Mouse (Mus musculus): Measurements from ENCODE around the gene Ism1. TPM values are rescaled to one million over a fixed set of nuclear protein-coding genes. Genes with fewer than 3 reads are reported as not detected.

Ism1 gene
- polyA plus RNA-seq, 1 experiment from 2014 or later = 1.6 TPM

- no peaks in the 10 kb centered on the region for H3K27me3 ChIP-seq (replicated peaks)
- no peak overlapping the region for H3K4me2 ChIP-seq
- no peak for ATAC-seq (ENCODE audit: insufficient read depth, low FRiP score, low read depth)
- no peaks in the 10 kb centered on the region for H3K4me1 ChIP-seq
- H3K4me3 ChIP-seq (replicated peaks) = no peak overlapping the region
- no peaks in the 10 kb centered on the region for H3K36me3 ChIP-seq
- no peak overlapping the region for H3K27ac ChIP-seq
- H3K9ac ChIP-seq = no peak overlapping the region
- H3K9me3 ChIP-seq = no peaks in the 10 kb centered on the region
- 64% methylated on average over 1 of the region's 1 CpGs for WGBS
These were observed 39.8 kb downstream of the Ism1 start for GRCm38 (mm10) chr2:139717772-139718171.

DNA sequence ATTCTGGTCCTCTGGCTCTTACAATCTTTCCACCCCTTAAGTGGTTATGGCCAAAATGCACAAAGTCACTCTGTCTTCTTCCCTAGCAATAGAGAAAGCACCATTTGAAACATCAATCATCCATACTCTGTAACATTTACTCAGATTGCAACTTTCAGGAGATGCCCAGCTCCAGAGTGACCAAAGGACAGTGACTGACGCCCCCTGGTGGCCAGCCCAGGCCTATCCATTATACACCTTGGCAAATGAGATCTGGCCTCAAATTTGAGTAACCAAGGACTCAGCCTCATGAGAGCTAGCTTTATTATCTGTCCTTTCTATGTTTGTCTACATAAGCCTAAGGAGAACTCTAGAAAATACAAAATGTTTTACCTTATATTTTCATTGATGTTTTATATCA lies 44.7 kb downstream of the Ism1 start:
- no peak for ATAC-seq (ENCODE audit: insufficient read depth, low FRiP score, low read depth)
- WGBS = 2% methylated on average over 1 of the region's 1 CpGs
- H3K27ac ChIP-seq = no peak overlapping the region
- no peak overlapping the region for H3K4me3 ChIP-seq (replicated peaks)
- H3K9me3 ChIP-seq = no peaks in the 10 kb centered on the region
- H3K36me3 ChIP-seq = no peaks in the 10 kb centered on the region
- H3K27me3 ChIP-seq (replicated peaks) = no peaks in the 10 kb centered on the region
- H3K4me2 ChIP-seq = no peak overlapping the region
- H3K4me1 ChIP-seq = 0 out of 2 replicates have a peak, but pooled peaks cover 3% of the 10 kb centered on the region
- H3K9ac ChIP-seq = no peak overlapping the region

DNA sequence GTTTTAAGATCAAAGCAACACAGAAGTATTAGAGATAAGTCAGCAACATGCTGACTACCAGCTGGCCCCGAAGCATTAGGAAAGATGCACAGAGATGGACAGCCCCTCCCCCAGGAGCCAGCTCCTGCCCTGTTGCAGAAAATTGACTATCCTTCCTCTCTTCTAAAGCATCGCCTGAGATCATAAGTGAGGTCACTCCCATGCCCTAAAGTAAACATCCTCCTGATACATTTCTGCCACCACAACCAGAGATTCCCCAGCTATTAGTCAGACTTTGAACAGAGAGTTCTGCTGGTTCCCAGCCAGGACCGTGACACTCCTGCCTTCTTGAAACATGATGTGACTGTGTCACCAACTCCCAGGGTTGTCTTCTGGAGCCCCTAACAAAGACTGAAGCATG lies 45.3 kb downstream of the Ism1 start:
- WGBS = 15% methylated on average over 3 of the region's 3 CpGs
- 0 out of 2 replicates have a peak, but pooled peaks cover 3% of the 10 kb centered on the region for H3K4me1 ChIP-seq
- no peak overlapping the region for H3K4me2 ChIP-seq
- no peaks in the 10 kb centered on the region for H3K27me3 ChIP-seq (replicated peaks)
- H3K27ac ChIP-seq = no peak overlapping the region
- no peaks in the 10 kb centered on the region for H3K9me3 ChIP-seq
- H3K36me3 ChIP-seq = no peaks in the 10 kb centered on the region
- no peak overlapping the region for H3K4me3 ChIP-seq (replicated peaks)
- no peak; the same call in 1 of the 2 replicates for ATAC-seq (ENCODE audit: insufficient read depth, low FRiP score, low read depth)
- H3K9ac ChIP-seq = no peak overlapping the region

DNA sequence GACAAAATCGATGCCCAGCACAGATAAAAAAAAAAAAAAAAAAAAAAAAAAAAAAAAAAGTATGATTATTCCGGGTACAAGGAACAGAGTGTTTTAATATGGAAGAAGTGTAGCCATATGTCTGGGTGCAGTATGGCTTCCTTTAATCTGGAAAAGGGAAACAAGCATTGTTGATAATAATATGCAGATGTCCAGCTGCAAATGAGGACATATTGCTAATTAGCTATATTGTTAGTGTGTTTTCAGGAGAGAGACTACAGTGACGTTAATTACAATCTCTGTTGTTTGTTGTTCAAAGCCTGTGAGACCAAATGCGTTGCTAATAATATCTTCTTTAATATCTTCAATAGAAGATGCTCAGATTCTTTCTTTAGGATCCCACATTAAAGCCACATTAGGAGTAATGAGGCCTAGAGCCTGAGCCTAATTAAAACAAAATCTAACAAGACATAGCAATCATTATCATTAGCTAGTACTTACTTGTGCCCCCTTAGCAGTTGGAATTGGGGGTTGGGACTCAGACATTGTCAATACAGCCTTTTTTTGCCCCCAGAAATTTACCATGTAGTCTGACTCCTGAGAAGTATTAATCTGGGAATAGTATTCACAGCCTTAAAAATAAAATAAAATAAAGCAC lies 46.3 kb downstream of the Ism1 start:
- no peak overlapping the region for H3K4me2 ChIP-seq
- H3K9ac ChIP-seq = no peak overlapping the region
- H3K27me3 ChIP-seq (replicated peaks) = no peaks in the 10 kb centered on the region
- no peak for ATAC-seq (ENCODE audit: insufficient read depth, low FRiP score, low read depth)
- WGBS = 74% methylated on average over 4 of the region's 4 CpGs
- H3K4me3 ChIP-seq (replicated peaks) = no peak overlapping the region
- 0 out of 2 replicates have a peak, but pooled peaks cover 3% of the 10 kb centered on the region for H3K4me1 ChIP-seq
- H3K27ac ChIP-seq = no peak overlapping the region
- no peaks in the 10 kb centered on the region for H3K36me3 ChIP-seq
- H3K9me3 ChIP-seq = no peaks in the 10 kb centered on the region

DNA sequence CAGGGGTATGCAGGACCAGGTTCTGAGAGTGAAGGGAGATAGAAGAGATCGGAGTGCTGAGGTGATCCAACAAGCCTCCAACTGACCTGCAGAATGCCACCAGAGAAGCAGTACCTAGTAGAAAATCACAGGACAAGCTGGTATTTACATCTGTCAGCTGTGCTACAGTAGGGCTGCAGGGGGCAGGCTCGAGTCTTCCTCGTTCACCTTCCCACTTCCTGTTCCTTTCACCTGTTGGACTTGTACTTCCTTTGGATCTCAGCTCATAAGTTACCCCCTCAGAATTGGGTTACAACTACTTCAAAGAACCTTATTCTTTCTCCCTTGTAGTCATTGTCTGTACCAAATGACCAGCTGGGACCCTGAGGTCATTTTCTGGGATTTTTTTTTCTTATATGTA lies 47.4 kb downstream of the Ism1 start:
- Histone ChIP-seq H3K27ac (no peak overlapping the region), H3K9ac (no peak overlapping the region), H3K4me3 (replicated peaks) (no peak overlapping the region), H3K4me1 (0 out of 2 replicates have a peak, but pooled peaks cover 3% of the 10 kb centered on the region), H3K4me2 (no peak overlapping the region), H3K9me3 (no peaks in the 10 kb centered on the region), H3K36me3 (no peaks in the 10 kb centered on the region), H3K27me3 (replicated peaks) (no peaks in the 10 kb centered on the region)
- ATAC-seq (ENCODE audit: insufficient read depth, low FRiP score, low read depth) = no peak
- 76% methylated on average over 3 of the region's 3 CpGs for WGBS

GRCm38 (mm10) chr2:139728060-139728459 lies 50.1 kb downstream of the Ism1 start:
- WGBS = 82% methylated on average over 2 of the region's 2 CpGs
- Histone ChIP-seq H3K4me3 (replicated peaks) (no peak overlapping the region), H3K27ac (no peak overlapping the region), H3K4me1 (0 out of 2 replicates have a peak, but pooled peaks cover 3% of the 10 kb centered on the region), H3K27me3 (replicated peaks) (no peaks in the 10 kb centered on the region), H3K9me3 (no peaks in the 10 kb centered on the region), H3K9ac (no peak overlapping the region), H3K36me3 (no peaks in the 10 kb centered on the region), H3K4me2 (no peak overlapping the region)
- ATAC-seq (ENCODE audit: insufficient read depth, low FRiP score, low read depth) = no peak

GRCm38 (mm10) chr2:139729377-139729776 lies 51.4 kb downstream of the Ism1 start:
- Histone ChIP-seq H3K4me1 (no peaks in the 10 kb centered on the region), H3K9ac (no peak overlapping the region), H3K4me2 (no peak overlapping the region), H3K9me3 (no peaks in the 10 kb centered on the region), H3K36me3 (no peaks in the 10 kb centered on the region), H3K4me3 (replicated peaks) (no peak overlapping the region), H3K27me3 (replicated peaks) (no peaks in the 10 kb centered on the region), H3K27ac (no peak overlapping the region)
- WGBS = 68% methylated on average over 5 of the region's 5 CpGs
- no peak for ATAC-seq (ENCODE audit: insufficient read depth, low FRiP score, low read depth)

DNA sequence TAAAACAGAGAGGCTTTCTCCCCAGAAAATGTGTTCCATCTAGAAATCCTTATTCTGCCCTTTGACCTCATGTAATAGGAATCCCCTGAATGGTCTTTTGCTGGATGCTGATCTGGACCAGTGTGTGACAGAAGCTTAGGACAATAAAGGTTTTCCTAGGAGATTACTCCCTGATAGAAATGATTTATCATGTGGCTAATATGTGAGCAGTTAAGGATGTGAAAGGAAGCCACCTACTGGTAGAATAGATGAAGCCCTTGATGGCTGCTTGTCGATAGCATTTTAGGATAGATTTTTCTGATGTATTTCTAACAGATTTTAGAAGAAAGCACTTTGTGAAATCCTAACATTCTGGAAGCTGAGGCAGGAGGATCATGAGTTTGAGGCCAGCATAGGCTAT lies 64.4 kb downstream of the Ism1 start:
- H3K4me2 ChIP-seq = no peak overlapping the region
- H3K27me3 ChIP-seq (replicated peaks) = no peaks in the 10 kb centered on the region
- H3K9me3 ChIP-seq = no peaks in the 10 kb centered on the region
- no peak overlapping the region for H3K4me3 ChIP-seq (replicated peaks)
- no peaks in the 10 kb centered on the region for H3K4me1 ChIP-seq
- no peak for ATAC-seq (ENCODE audit: insufficient read depth, low FRiP score, low read depth)
- WGBS = 71% methylated on average over 1 of the region's 1 CpGs
- no peaks in the 10 kb centered on the region for H3K36me3 ChIP-seq
- H3K27ac ChIP-seq = no peak overlapping the region
- H3K9ac ChIP-seq = no peak overlapping the region

DNA sequence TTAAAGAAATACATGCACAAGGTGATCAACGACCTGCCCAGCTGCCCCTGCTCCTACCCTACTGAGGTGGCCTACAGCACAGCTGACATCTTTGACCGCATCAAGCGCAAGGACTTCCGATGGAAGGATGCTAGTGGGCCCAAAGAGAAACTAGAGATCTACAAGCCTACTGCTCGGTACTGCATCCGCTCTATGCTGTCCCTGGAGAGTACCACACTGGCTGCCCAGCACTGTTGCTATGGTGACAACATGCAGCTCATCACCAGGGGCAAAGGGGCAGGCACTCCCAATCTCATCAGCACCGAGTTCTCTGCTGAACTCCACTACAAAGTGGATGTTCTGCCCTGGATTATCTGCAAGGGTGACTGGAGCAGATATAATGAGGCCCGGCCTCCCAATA lies 79.0 kb downstream of the Ism1 start:
- no peak overlapping the region for H3K9ac ChIP-seq
- no peaks in the 10 kb centered on the region for H3K9me3 ChIP-seq
- no peaks in the 10 kb centered on the region for H3K4me1 ChIP-seq
- ATAC-seq (ENCODE audit: insufficient read depth, low FRiP score, low read depth) = no peak
- H3K27me3 ChIP-seq (replicated peaks) = no peaks in the 10 kb centered on the region
- H3K4me3 ChIP-seq (replicated peaks) = no peak overlapping the region
- WGBS = 81% methylated on average over 8 of the region's 8 CpGs
- H3K36me3 ChIP-seq = no peaks in the 10 kb centered on the region
- no peak overlapping the region for H3K27ac ChIP-seq
- H3K4me2 ChIP-seq = no peak overlapping the region

DNA sequence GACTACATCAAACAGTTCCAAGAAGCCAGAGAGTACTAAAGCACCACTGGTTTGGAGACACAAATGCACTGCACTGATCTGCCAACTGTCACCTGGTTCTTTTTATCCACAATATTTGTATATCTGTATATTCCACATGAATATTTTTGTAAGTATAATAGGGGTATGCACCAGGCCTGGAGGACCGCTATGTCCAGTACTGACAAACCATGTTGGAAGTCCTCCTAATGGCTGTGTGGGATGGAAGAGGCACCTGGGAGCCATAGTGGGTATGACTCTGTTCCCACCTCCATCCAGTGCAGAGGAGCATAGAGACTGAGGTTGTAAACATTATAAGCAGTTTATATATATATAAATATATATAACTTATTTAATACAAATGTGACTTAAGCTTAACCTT lies 79.5 kb downstream of the Ism1 start:
- H3K36me3 ChIP-seq = no peaks in the 10 kb centered on the region
- no peaks in the 10 kb centered on the region for H3K27me3 ChIP-seq (replicated peaks)
- no peaks in the 10 kb centered on the region for H3K9me3 ChIP-seq
- H3K4me2 ChIP-seq = no peak overlapping the region
- WGBS = 100% methylated on average over 1 of the region's 1 CpGs
- no peak overlapping the region for H3K27ac ChIP-seq
- H3K9ac ChIP-seq = no peak overlapping the region
- ATAC-seq (ENCODE audit: insufficient read depth, low FRiP score, low read depth) = no peak
- no peak overlapping the region for H3K4me3 ChIP-seq (replicated peaks)
- H3K4me1 ChIP-seq = no peaks in the 10 kb centered on the region

- H3K27ac ChIP-seq = no peak overlapping the region
- no peaks in the 10 kb centered on the region for H3K4me1 ChIP-seq
- no peaks in the 10 kb centered on the region for H3K36me3 ChIP-seq
These were observed 86.4 kb downstream of the Ism1 start for GRCm38 (mm10) chr2:139764355-139764754.

DNA sequence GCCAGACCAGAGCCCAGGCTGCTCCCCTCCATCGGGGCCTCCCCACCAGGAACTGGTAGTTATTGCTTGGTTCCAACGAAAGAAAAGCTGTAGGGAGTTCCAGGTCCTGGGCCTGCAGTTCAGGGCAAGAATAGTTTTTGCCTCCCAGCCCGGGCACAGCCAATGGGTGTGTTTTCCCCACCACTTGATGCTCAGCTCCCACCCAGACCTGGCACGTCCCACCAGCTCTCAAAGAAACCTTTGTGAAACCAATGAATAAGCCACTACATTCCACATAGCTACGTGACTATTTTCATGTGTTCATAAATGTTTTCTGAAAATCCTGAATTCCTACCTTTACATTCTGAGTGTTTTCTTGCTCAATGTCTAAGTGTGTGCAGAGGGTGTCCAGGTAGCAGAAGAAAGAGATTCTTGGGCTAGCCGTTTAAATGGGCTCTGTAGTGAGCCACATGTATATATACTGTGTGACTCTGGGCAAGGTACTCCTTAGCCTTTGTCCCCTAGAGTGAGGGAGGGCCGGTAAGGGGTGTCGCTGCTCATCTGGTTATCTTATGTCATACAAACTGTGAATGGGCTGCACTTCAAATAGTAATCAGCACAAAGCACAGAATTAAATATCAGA lies 97.1 kb downstream of the Ism1 start:
- no peaks in the 10 kb centered on the region for H3K27me3 ChIP-seq (replicated peaks)
- ATAC-seq (ENCODE audit: insufficient read depth, low FRiP score, low read depth) = no peak
- H3K4me1 ChIP-seq = no peaks in the 10 kb centered on the region
- no peak overlapping the region for H3K27ac ChIP-seq
- no peak overlapping the region for H3K9ac ChIP-seq
- H3K4me3 ChIP-seq (replicated peaks) = no peak overlapping the region
- 75% methylated on average over 8 of the region's 8 CpGs for WGBS
- no peaks in the 10 kb centered on the region for H3K36me3 ChIP-seq
- H3K4me2 ChIP-seq = no peak overlapping the region
- H3K9me3 ChIP-seq = no peaks in the 10 kb centered on the region

More at GRCm38 (mm10) chr2:139764355-139764754, 86.4 kb downstream of the Ism1 start:
- H3K27me3 ChIP-seq (replicated peaks) = no peaks in the 10 kb centered on the region
- no peak for ATAC-seq (ENCODE audit: insufficient read depth, low FRiP score, low read depth)
- no peak overlapping the region for H3K9ac ChIP-seq
- WGBS = 71% methylated on average over 5 of the region's 5 CpGs
- no peak overlapping the region for H3K4me3 ChIP-seq (replicated peaks)
- no peak overlapping the region for H3K4me2 ChIP-seq
- H3K9me3 ChIP-seq = no peaks in the 10 kb centered on the region
